Mouse (Mus musculus) activated CD4-positive, CD25-positive, alpha-beta regulatory T cell, adult 4 months (primary cell): ENCODE measurements around the gene 2010111I01Rik. TPM values are rescaled to one million over a fixed set of nuclear protein-coding genes. Genes with fewer than 3 reads are reported as not detected.
"Not testable (repeated sequence)": the region's sequence is repeated elsewhere in the genome, so short reads cannot be mapped to it uniquely, and the experiment has no call there.

Source experiments
- ATAC-seq: one replicate; pipeline ENCODE4 v1.8.0; 2017
- polyA plus RNA-seq, 2 experiments: library from polyadenylated mRNA; unstranded; fragments of 100-300 nt; shearing (Covaris generic); gene quantifications; one replicate each; pipeline ENCODE4 v1.2.1; 2017

2010111I01Rik gene
- polyA plus RNA-seq, 2 experiments from 2014 or later: 210 to 226 TPM

- ATAC-seq: not testable (repeated sequence)
Measured at GRCm38 (mm10) chr13:63083139-63083538, 118.4 kb downstream of the 2010111I01Rik start.

GRCm38 (mm10) chr13:63083663-63084062 lies 119.0 kb downstream of the 2010111I01Rik start:
- ATAC-seq: no peak

- ATAC-seq: no peak
Measured at GRCm38 (mm10) chr13:63087865-63088683, 123.4 kb downstream of the 2010111I01Rik start.

- ATAC-seq: no peak
Measured at GRCm38 (mm10) chr13:63089513-63089912, 124.8 kb downstream of the 2010111I01Rik start.

- ATAC-seq: no peak
Measured at GRCm38 (mm10) chr13:63091246-63091645, 126.6 kb downstream of the 2010111I01Rik start.

GRCm38 (mm10) chr13:63092299-63092698 lies 127.6 kb downstream of the 2010111I01Rik start:
- ATAC-seq: no peak

GRCm38 (mm10) chr13:63092874-63093273 lies 128.2 kb downstream of the 2010111I01Rik start:
- ATAC-seq: no peak

GRCm38 (mm10) chr13:63093636-63094035 lies 128.9 kb downstream of the 2010111I01Rik start:
- no peak for ATAC-seq

GRCm38 (mm10) chr13:63094317-63095131 lies 129.8 kb downstream of the 2010111I01Rik start:
- ATAC-seq: no peak

GRCm38 (mm10) chr13:63096764-63097163 lies 132.1 kb downstream of the 2010111I01Rik start:
- ATAC-seq: no peak

- ATAC-seq: no peak
Measured at GRCm38 (mm10) chr13:63097440-63097930, 132.8 kb downstream of the 2010111I01Rik start.

- no peak for ATAC-seq
Measured at GRCm38 (mm10) chr13:63101761-63102160, 137.1 kb downstream of the 2010111I01Rik start.

- no peak for ATAC-seq
Measured at GRCm38 (mm10) chr13:63102848-63103585, 138.3 kb downstream of the 2010111I01Rik start.

GRCm38 (mm10) chr13:63106574-63106973 lies 141.9 kb downstream of the 2010111I01Rik start:
- no peak for ATAC-seq

GRCm38 (mm10) chr13:63108601-63109000 lies 143.9 kb downstream of the 2010111I01Rik start:
- ATAC-seq: no peak

GRCm38 (mm10) chr13:63111297-63112042 lies 146.8 kb downstream of the 2010111I01Rik start:
- no peak for ATAC-seq

- no peak for ATAC-seq
Measured at GRCm38 (mm10) chr13:63112043-63112597, 147.4 kb downstream of the 2010111I01Rik start.

- peak; percentile 64 for ATAC-seq
Measured at GRCm38 (mm10) chr13:63112598-63113372, 148.1 kb downstream of the 2010111I01Rik start.

GRCm38 (mm10) chr13:63113881-63114301 lies 149.2 kb downstream of the 2010111I01Rik start:
- peak; percentile 43 for ATAC-seq

- ATAC-seq: no peak
Measured at GRCm38 (mm10) chr13:63115187-63115784, 150.6 kb downstream of the 2010111I01Rik start.
